Mouse (Mus musculus): ENCODE results near the gene Dmrt1.
"Not testable (repeated sequence)": the region's sequence is repeated elsewhere in the genome, so short reads cannot be mapped to it uniquely, and the experiment has no call there.

The Dmrt1 gene

GRCm38 (mm10) chr19:25505360-25506196 is at the start of gene Dmrt1:
TSS of gene Dmrt1 (plus strand) at chr19:25505618.
- no peak for DNase-seq

GRCm38 (mm10) chr19:25460760-25461159 is 44.7 kb upstream of the Dmrt1 start:
- DNase-seq, result no peak

DNA sequence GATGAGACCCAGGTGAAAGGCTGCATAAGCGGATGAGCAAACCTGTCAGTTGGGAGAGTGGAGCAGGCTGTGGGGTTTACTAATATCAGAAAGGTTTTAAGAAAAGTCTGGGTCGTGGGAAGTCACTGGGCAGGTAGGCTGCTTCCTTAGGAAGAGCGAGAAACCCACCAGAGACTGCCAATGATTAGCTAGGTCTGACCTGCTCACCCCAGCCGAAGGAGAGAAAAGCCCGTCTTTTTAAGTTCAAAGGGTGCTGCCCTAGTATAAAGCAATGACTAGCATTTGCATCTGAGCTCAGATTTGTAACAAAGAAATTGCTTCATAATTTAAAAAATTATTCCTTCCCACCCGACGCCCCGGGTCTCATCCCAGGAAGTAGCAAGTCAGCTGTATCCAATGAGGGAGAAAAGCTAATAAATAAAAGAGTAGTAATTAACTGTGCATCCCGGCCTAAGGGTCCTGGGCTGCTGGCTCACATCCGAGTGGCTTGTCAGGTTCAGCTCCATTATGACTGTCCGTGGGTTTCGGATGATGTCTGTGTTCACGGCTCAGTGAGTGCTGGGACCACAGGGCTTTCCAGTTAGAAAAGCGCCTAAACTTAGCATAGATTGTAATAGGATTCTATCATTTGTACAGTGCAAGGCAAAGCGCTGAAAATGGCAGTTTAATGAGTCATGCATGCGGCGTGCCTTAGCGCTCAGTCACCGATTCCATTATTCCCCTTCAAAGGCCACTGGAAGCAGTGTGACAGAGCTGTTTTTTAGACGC is 43.7 kb upstream of the Dmrt1 start:
- DNase-seq, result no peak

DNA sequence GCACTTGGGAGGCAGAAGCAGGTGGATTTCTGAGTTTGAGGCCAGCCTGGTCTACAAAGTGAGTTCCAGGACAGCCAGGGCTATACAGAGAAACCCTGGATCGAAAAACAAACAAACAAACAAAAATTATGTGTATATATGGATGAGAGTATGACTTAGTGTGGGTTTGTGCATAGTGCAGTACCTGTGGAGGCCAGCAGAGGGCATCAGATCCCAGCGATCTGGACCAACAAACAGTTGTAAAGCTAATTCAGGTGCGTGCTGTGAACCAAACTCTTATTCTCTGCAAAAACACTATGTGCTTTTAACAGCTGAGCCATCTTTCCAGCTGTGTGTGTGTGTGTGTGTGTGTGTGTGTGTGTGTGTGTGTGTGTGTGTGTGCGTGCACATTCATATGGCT is 29.6 kb upstream of the Dmrt1 start:
- not testable (repeated sequence) for DNase-seq

GRCm38 (mm10) chr19:25479152-25479669 is 26.2 kb upstream of the Dmrt1 start:
- no peak for DNase-seq

DNA sequence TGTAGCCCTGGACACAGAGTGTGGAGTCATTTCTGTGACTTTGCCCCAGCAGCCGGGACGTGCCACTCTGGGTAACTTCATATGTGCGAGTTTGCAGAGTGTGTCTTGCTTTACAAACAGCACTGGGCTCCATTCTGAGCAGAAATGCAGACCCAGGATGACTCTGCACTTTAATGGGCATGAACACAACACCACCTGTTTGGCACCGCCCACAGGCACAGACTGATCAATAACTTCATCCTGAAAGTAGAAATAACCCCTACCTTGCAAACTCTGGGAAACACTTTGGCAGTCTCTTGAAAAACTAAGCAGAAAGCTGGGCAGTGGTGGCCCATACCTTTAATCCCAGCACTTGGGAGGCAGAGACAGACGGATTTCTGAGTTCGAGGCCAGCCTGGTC is 24.6 kb upstream of the Dmrt1 start:
- no peak for DNase-seq

- DNase-seq, result no peak
Observed at GRCm38 (mm10) chr19:25486561-25486960, 18.9 kb upstream of the Dmrt1 start.

DNA sequence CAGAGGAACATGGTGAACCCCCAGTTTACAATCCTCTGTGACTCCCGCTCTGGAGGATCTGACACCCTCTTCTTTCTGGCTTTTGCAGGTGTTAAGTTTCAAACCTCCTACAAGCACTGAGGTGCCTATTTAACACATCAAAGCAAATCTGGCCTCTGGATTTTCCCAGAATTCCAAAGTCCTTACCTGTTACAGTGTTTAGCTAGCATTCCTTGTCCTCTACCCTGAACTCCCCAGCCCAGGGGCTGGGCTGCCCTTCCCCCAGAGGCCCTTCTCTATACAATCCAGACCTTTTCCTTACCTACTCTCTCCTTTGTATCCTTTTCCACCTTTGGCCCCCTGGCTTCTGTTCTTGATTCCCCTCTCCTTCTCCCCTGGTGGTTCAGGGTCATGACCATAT is 18.1 kb upstream of the Dmrt1 start:
- no peak for DNase-seq

- no peak for DNase-seq
Observed at GRCm38 (mm10) chr19:25488546-25488945, 16.9 kb upstream of the Dmrt1 start.

DNA sequence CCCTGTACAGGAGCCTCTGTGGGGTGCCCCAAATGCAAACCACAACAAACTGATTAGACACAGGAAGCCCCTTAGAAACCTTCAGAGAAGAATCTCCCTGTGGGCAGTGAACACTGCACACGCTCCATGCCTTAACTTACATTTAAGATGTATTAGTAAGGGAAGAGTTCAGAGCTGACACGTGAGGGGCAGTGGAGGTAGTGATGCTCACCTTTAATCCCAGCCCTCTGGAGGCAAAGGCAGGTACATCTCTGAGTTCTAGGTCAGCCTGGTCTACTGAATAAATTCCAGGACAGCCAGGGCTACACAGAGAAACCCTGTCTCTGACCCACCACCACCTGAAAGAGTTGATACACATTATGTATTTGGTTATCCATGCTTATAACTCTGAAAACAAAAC is 15.9 kb upstream of the Dmrt1 start:
- no peak for DNase-seq

DNA sequence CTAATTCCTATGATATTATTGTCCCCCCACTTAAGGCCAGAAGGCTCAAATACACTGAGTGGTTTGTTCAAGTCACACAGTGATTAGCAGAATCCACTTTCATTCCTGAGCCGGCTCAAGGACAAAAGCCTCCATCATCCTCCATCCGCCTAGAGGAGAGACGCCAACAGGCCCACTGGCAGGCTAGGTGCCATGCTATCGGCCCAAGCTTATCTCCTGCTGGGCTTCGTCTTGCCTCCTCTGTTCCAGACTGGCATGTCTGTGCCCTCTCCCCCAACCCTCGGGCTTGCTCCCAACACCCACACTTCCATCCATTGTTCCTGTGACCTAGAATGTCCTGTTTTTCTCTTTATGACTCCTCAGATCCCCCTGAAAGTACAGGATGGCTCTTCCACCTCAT is 8.0 kb upstream of the Dmrt1 start:
- no peak for DNase-seq

- no peak for DNase-seq
Observed at GRCm38 (mm10) chr19:25504878-25505277, 540 bp upstream of the Dmrt1 start.

DNA sequence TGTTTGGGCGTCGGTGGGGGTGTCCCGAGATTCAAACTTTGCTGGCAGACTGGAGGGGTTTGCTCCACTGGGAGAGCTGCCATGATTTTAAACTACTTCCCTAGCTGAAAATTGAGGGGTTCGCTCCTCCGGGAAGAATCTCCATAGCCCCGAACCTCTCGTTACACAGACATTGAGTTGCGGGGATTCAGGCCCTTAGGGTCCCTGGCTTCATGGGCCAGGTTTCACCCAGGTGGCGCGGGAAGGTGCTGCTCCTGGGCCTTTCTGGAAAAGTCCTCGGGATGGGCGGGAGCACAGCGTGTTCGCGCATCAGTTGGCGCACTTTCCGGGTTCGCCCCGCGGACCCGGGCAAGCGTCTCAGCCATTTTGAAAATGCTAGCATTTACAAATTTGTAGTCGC is 1.2 kb downstream of the Dmrt1 start:
- no peak for DNase-seq

DNA sequence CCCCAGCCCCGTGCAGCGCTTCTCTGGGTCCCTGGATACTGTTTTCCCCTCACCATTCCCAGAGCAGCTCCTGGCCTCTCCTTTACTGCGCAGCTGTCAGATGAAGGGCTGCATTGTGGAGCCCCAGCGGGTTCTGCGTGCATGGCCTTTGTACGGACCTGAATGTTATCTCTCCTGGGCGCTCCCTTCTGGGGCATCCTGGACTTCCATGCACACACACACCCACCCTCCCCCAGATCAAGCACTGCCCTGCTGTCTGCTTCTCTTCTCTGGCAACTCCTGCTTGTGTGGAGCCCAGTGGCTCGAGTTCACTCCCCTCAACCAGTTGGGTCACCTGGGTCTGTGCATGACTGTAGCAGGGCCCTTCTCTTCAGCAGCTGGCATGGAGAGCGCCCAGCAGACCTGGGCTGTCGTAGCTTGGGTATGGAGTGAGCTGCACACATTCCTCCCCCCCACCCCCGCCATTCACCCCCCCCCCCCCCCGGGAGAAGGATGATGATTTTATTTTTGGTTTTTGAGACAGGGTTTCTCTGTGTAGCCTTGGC is 9.6 kb downstream of the Dmrt1 start:
- DNase-seq, result no peak

DNA sequence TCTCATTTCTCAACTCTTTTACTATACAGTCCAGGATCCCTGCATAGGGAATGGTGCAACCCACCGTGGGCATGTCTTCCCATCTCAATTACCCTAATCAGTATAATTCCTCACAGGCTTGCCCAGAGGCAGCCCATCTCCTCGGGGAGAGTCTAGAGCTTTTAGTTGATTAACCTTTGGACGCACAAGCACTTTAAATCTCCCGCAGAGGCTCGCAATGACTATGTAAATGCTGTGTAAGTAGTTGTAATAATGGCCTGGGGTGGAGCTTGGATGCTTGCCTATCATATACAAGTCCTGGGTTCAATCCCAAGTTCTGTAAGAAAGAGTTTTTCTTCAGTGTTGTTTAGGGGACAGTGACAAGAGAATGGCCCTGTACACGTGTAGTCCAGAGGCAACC is 18.7 kb downstream of the Dmrt1 start:
- DNase-seq, result no peak

- DNase-seq, result no peak
Observed at GRCm38 (mm10) chr19:25525726-25526125, 20.3 kb downstream of the Dmrt1 start.

DNA sequence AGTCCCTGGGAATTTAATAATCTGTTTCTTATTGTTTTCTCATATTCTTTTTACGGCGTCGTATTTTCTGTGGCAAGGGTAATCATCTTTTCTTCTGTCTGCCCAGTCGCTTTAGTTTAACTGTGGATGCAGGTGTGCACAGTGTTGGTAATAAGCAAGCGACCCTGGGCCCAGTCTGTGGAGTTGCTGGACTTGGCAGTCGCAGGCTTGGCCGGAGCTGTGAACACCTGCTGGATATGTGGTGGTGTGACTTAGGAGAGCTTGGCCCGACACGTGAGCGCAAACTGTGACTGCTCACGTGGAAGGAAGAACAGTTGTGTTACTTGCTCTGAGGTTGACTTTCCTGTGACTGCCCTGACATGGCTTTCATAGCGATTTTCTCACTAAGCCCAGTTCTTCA is 24.3 kb downstream of the Dmrt1 start:
- no peak for DNase-seq

DNA sequence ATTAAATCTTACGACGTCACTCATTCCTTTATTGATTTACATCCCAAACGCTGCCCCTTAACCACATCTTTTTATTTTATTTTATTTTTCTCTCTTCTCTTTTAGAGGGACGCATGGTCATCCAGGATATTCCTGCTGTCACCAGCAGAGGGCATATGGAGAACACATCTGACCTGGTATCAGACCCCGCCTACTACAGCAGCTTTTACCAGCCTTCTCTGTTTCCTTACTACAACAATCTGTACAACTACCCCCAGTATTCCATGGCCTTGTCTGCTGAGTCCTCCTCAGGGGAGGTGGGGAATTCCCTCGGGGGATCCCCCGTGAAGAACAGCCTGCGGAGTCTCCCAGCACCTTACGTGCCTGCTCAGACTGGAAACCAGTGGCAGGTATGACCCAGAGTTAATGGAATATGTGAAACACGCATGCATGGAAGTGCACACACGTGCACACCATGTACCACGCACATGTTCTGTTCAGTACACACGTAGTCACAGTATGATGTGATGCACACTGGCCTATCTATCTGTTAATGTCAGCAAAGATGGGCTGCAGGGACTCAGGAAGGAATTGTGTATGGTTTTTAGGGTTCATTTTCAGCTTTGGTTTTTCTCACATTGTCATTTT is 40.4 kb downstream of the Dmrt1 start:
- DNase-seq, result peak; percentile 32 to 59

- DNase-seq, result no peak
Observed at GRCm38 (mm10) chr19:25547086-25547643, 41.7 kb downstream of the Dmrt1 start.

DNA sequence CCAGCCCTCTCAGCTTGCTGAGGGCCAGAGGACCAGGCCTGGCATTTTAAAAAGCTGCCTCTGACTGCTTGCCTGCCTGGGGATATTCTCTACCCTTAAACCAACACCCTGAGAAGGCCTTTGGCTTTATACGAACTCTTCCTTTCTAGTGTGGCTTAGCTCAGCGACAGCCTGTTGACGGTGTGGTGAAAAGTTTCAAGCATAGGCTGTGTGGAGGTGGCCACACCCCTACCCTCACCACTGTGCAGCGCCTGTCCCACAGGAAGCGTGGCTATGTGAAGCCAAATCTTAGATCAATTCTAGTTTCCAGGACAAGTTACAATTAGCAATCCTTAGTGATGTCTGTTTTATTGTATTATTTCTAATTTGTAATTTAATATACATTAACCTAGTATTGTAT is 44.9 kb downstream of the Dmrt1 start:
- no peak for DNase-seq

DNA sequence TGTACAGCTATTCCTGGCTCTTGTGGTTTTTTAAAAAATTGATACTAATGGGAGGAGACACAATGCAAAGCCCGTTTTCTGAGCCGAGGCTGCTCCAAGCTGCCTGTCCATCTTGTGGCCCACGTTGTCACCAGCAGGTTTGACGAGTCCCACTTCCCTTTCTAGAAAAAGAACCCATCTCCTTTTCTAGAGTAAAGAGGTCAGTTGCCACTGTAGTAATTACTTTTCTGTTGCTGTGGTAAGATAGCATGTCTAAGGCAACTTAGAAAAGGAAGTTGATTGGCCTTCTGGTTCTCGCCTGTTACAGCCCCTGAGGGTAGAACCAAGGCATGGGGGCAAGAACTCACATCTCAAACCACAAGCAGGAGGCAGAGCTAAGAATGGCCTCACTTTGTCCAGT is 45.6 kb downstream of the Dmrt1 start:
- no peak for DNase-seq

DNA sequence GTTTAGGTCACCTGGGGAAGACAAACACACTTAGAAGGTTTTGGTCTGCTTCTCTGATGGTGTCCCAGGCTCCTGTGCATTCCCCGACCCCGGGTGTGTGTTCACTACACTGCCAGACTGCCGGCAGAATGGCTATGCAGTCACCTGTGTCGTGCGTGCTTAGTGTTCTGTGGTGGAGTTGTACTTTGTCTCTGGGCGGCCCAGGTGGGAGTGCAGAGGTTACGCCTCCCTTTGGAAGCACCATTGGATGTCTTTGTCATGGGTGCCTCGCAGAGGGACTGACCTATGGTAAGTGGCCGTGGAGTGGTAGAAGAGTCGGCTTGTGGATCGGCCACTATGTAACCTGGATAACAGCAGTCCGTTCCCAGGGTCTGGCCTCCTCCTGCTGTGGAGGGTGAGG is 59.0 kb downstream of the Dmrt1 start:
- DNase-seq, result no peak

DNA sequence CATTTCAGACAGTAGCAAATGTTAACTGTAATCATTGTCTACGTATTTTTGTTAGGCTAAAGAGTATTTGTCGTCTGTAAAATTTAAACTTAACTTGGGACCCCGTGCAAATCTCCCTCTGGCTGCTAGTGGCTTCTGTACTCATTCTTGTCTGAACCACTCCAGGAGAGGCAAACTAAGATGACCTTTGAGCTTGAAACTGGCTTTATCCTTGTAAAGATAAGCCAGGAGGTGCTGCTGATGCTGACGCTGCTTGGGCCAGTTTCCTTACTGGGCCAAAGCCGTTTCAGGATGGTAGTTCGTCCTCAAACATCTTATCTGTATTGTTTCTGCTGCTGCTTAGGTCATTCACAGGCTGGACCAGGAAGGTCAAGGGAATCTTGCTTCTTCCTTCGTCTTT is 64.4 kb downstream of the Dmrt1 start:
- no peak for DNase-seq

Data from kidney, adult 8-10 months (tissue).